Mouse (Mus musculus): Measurements from ENCODE around the gene Schip1.

The Schip1 gene

DNA sequence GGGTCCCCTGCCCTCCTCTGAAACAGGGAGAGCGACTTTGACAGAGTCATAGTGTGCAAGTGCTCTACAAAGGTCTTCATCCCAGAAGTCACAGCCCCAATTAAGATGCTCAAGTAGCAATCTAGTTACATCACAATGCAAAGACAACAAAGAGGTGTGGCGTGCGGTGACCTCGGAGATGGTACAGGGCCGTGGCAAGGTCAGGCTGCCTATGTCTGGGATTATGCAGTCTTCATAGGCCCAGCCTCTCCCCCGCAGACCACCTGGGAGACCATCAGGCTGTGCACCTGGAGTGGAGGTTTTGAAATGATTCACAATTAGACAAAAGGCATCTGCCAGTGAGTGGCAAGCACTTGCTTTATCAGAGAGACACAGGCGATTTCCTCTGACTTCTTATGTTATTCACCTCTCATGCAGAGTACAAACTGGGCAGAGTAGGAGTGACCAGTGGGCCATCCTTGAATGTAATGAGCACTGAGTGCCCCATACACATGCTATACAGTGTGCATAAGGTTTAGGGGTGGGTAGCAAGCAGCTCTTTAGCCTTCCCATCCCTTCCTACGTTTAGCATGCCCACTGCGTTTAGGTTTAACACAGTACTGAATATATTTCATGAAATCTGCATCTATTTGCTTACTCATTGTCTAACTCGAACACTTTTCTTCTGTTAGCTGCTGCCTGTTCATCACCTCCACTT, 500.5 kb downstream of the Schip1 start:
- DNase-seq = no peak

GRCm38 (mm10) chr3:68565675-68566055, 501.1 kb downstream of the Schip1 start:
- no peak for DNase-seq

- no peak for DNase-seq
These were observed 503.0 kb downstream of the Schip1 start for GRCm38 (mm10) chr3:68567581-68567980.

GRCm38 (mm10) chr3:68568149-68568548, 503.5 kb downstream of the Schip1 start:
- DNase-seq = no peak

DNA sequence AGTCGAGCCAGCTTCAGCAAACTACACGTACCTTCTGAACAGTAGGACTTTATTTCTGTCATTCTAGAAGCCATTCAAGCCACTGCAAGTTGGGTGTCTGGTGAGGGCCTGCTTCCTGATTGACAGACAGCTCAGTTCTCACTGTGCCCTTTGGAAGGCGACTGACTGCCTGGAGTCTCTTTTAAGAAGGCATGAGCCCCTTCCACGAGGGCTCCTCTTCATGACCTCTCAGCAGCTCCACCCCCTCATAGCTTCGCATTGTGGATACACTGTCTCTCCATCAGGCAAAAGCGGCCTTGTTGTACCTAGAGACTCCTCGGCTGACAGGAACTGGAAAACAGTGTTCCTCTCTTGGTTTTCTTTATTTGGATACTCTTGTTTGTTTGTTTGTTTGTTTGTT, 504.1 kb downstream of the Schip1 start:
- DNase-seq = no peak

- no peak for DNase-seq
These were observed 505.7 kb downstream of the Schip1 start for GRCm38 (mm10) chr3:68570319-68570718.

DNA sequence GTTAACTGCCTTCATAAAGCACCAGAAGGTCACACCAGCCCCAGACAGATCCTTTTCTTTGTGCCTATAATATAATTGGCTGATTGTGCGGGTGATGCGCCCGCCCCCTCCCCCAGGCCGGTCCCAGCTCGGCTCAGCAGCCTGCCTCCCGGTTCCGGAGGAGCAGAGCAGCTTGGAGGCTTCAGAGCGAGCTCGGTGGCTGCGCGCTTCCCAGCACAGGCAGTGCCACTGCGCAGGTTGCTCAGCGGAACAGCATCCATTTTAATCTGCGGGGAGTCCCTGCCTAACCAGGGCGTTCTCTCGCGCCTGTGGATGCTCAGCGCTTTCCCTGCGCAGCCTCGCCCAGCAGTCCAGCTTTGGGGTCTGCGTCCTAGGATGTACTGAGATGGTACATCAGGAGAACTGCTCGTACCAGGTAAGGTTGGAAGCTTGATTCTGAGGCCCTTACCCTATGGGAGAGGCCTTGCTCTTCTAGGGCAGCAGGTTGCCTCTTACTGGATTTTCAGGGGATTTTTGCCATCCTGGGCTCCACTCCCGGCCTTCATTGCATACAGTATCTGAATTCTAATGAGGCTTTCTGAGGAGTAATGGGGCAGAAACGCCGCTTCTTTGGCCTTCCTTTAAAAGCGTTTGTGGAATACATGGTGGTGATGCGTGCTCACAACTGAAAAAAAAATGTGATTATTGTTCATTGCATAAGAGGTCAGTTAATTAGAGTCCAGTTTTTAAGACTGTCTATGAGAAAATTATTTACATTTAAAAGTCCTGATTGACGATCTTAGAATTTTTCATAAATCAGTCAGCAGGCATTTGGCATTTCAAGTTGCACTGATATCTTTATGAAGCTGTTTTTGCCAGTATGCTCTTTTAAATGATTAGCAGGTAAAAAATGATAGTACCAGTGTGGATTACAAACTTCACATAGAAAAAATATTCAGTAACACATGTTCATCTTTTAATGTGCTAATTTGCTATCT, 507.9 kb downstream of the Schip1 start:
- peak; percentile 95 to 96 for DNase-seq

- peak; percentile 55 to 62 for DNase-seq
These were observed 508.6 kb downstream of the Schip1 start for GRCm38 (mm10) chr3:68573226-68573624.

DNA sequence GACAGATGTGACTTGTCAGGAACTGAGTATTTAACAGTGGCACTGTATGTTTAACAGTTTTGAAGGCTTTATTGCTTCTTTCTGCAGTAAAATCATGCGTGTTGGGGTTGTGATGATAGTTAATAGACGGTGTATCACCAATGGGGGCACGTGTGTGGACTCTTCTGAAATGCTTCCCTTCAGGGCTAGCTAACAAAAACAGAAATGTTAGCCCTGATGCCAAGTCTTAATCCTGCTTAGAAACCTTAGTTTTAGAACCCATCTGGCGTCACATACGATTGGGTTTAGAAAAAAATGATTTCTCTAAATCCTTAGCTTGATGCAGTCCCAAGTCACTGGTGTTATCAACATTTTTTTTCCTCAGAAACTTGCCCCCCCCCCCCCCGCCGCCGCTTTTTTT, 509.5 kb downstream of the Schip1 start:
- DNase-seq = peak in 1 of 2 experiments; percentile 34

GRCm38 (mm10) chr3:68574565-68574964, 510.0 kb downstream of the Schip1 start:
- peak; percentile 65 to 71 for DNase-seq

- peak; percentile 81 to 85 for DNase-seq
These were observed 511.2 kb downstream of the Schip1 start for GRCm38 (mm10) chr3:68575636-68576340.

DNA sequence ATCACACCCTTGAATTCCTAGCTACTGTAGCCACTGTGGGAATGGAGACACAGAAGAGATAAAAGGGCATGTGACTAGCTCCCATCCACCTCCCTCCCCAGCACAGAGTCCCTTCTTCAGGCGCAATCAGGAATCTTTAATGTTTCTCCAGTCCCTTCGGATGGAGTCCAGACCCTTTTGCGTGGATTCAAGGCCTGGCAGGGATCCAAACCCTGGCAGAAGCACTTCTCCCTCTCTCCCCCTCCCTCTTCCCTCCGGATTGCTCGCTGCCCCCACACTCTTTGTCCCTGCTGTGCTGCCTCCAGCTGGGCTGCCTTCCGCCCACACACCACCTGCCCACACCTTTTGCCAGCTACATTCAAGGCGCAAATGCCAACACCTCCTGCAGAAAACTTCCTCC, 511.8 kb downstream of the Schip1 start:
- peak; percentile 96 to 97 for DNase-seq

DNA sequence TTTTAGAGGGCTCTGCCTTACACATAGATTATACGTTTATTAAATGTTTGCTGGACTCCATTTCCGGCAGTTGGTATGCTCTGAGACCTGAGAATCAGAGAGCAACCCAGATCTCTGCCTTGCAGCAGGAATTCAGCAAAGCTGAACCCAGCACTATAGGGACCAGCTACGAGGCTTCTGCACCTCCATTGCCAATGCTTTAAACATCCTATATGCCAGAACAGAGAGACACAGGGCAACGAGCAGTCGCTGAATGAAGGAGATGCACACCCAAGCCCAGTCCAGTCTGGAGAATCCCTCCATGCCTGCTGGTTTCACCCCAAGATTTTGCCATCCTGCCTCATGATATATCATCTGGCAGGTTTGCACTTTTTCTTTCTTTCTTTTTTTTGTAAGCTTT, 512.3 kb downstream of the Schip1 start:
- peak; percentile 50 to 51 for DNase-seq

DNA sequence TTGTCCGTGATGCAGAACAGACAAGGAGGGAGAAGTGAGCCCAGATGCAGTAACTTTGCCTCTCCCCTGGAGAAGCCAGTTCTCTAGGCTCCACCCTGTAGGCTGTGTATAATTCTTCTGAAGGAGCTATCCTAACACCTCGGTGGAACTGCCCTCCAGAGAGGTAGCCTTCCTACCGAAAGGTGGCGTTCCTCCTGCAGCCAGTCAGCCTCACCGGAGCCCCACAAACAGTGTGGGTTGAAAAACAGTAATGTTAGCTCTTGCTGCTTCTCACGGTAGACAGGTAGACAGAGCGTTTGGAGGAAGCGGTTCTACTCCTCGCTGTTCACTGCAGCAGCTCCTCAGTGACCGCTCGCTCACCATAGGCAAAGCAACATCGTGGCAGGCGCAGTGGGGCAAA, 517.0 kb downstream of the Schip1 start:
- peak; percentile 68 to 72 for DNase-seq

DNA sequence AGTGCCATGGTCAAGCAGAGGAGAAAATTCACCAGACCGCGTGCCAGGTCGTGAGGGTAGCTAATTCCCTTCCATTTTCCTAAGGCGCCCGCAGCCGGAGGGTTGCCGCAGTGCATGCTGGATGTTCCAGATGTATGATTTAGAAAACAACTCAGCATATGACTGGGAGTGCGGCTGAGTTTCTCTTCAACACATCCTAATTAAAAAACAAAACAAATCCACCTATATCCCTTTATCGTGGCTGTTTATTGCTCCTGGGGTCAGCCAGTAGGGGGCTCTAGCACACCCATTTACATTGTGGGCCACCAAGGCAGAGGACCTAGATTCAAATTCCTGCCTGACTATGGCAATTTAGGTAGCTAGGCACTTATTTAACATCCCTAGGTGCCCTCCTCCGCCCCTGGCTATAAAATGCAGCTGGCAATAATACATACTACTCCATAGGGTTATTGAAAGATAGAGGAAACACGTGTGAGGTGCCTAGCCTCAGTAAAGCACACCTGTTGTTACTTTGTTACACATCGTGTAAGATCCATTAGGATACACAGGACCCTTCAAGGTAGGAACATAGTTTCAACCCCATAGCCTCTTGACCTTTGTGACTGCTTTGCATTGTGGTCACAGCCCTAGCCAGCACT, 517.6 kb downstream of the Schip1 start:
- peak; percentile 52 to 60 for DNase-seq

DNA sequence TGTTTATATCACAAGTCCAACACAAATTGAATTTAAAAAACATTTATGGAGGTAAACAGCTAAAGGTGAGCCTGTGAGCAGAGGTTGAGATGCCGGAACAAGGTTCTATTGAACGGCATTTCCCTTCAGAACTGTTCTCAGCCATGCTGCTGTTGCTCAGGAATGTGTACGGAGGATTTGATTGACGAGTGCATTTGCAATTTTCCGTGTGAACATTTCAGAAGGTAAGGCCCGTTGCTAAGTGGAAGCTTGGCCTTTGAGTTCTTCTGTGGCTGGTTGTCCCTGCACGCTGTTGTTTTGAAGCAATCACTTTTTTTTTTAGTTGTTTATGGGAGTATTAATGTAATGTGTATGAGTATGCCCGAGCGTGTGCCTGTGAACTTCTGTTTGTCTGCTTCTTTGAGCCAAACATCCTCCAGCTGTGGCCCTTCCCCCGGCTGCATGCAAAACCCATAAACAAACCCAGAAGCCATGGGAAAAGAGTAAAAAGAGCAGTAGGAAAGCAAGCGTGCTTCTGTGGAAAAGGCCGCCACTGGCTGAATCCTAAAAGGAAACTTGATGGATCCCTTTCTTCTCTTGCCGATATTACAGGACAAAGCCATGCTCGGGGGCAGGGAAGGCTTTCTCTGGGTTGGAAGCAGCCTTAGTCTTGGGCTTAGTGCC, 518.6 kb downstream of the Schip1 start:
- DNase-seq = no peak

DNA sequence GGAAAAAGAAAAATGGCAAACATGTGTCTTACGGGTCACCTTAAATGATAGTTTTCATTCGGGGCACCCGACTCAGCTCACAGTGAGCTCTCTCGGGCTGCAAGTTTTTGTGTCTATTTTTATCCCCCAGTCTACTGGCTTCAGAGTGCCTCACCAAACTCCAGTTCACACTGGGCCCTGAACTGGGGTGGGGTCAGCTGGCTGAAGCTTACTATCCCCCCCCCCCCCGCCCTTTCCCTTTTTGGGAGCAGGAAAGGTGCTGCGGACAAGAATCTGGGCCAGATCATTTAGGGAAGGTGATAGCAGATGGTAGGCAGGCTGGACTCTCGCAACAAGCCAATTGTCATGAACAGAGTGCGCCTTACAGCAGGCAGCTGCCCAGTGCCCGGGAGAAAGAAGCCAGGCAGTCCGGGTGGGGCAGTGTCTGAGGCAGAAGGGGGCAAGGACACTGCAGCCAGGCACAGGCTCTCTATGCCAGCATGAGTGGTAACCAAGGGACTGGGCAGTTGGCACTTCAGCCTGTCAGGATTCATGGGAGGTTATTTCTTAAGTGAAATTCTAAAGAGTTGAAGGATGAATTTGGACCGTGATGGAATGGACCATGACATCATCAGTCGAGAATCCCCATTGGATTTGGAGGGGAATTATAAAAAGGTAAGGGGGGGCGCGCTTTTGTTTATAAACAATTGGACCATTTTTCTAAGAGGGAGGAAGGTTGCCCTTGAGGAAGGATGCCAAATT, 519.3 kb downstream of the Schip1 start:
- DNase-seq = peak; percentile 85 to 88

DNA sequence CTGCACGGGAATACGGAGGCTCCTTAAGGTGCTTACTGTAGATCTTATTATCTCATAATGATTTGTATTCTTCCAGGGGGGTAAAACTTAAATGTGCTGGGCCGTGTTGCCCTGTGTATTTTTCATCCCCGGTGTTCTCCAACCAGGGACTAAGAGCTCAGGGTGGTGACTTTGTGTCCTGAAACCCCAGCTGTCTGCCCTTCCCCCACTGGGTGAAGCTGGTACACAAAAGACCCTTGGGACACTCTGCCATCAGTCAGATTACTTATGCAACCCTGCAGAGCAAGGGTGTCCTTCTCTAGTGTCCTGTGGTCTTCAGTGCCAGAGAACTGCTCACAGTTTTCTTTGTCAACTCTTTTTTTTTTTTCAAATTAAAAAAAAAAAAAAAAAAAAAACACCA, 520.6 kb downstream of the Schip1 start:
- no peak for DNase-seq

DNA sequence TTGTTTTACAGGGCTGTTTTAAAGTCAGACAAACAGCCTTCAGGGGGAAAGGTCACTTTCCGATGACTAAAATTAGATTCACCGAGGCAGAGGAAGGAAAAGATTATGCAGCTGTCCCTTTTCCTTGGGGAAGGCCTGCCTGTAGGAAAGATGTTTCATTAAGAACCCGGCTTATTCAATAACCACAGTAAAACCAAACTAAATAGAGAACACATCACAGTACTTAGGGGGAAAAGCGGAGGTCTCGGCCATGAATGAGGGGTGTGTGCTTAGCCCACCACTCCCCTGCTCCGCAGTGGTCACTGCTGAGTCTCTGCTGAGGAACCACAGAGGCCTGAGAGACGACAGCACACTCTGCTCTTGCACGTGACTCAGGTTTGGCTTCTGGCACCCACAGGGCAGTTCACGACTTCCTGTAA, 522.1 kb downstream of the Schip1 start:
- peak in 1 of 2 experiments; percentile 24 for DNase-seq

DNA sequence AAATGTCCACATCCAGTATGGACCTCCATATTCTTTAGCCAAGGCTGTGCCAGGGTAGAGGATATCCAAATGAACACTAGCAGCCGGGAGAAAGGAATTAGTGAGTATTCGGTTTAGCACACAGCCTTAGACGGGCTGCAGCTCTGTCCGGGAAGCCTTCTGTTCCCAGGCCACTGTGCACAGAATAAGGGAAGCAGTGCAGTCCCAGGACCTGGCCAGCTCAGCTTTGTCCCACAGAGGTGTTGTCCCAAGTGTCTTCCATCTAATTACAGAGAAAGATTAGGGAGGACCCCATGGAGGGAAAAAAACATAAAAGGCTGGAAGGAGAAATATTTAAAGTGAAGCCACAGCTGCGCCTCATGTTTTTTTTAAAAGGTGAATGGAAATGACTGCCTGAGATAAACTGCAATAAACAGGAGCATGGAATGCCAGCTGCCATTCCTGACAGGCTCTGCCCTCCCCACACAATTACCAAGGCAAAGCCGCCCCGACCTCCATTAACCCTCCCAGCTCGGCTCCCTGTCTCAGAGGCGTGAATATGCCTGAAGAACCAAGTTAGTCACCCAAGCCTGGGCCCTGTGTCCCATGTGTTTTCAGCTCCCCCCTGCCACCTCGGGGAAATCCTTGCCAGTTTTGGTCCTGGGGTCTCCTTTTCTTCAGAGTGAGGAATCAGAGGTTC, 523.1 kb downstream of the Schip1 start:
- DNase-seq = peak in 1 of 2 experiments; percentile 24
